Mouse (Mus musculus) small intestine, adult 2 months (tissue): ENCODE measurements around the gene Qk.

Source experiments
- CTCF ChIP-seq: fragments of 200-500 bp; IDR thresholded peaks from 2 replicates; pipeline ENCODE4 v1.5.1; 2012; ENCODE audit warnings: low read depth, mild to moderate bottlenecking, control low read depth, inconsistent platforms, low read length, moderate library complexity, mixed read lengths; ENCODE audit not compliant: insufficient replicate concordance, insufficient read length; ENCODE audit errors: extremely low read depth
- POLR2A ChIP-seq: fragments of 200-500 bp; IDR thresholded peaks from 2 replicates; pipeline ENCODE4 v1.6.1; 2012; ENCODE audit warnings: low read depth, mild to moderate bottlenecking, control low read depth, inconsistent platforms, low read length, moderate library complexity

- TF ChIP-seq CTCF (no peak), POLR2A (no peak)
Measured at GRCm38 (mm10) chr17:10319431-10319684, 296 bp downstream of the Qk start.
